Mouse (Mus musculus) thymus, postnatal 36 days (tissue): ENCODE results near the gene Otulinl.

ENCODE experiments used
- DNase-seq, 2 experiments: peaks; one replicate each; pipeline ENCODE4 v3.0.0; 2022; ENCODE audit warnings: mixed read lengths in 2 of 2

Otulinl gene

GRCm38 (mm10) chr15:27612533-27613221, 68.7 kb downstream of the Otulinl start:
- DNase-seq = peak; percentile 55 to 57

GRCm38 (mm10) chr15:27609554-27609953, 71.8 kb downstream of the Otulinl start:
- no peak for DNase-seq

- DNase-seq = no peak
Measured at GRCm38 (mm10) chr15:27605252-27605651, 76.1 kb downstream of the Otulinl start.
